Mouse (Mus musculus) embryonic stem cell, embryonic (primary cell): ENCODE measurements around the gene Dennd4c.

Experiments used
- CTCF ChIA-PET, 4 experiments: fragments of 300-600 bp in 2 of 4; fragments of 350-600 bp in 2 of 4; sonication (Branson Sonifier 250); formaldehyde crosslinking; loops; one replicate each; lab custom pipeline; 2022; ENCODE audit warnings: inconsistent platforms in 2 of 4; lab: Charles Lee
- POLR2A ChIA-PET, 4 experiments: fragments of 300-600 bp in 2 of 4; fragments of 350-600 bp in 2 of 4; sonication (Branson Sonifier 250); formaldehyde crosslinking; loops; one replicate each; lab custom pipeline; 2022; ENCODE audit warnings: antibody characterized with exemption in 4 of 4, inconsistent platforms in 1 of 4; lab: Charles Lee

Dennd4c gene

DNA sequence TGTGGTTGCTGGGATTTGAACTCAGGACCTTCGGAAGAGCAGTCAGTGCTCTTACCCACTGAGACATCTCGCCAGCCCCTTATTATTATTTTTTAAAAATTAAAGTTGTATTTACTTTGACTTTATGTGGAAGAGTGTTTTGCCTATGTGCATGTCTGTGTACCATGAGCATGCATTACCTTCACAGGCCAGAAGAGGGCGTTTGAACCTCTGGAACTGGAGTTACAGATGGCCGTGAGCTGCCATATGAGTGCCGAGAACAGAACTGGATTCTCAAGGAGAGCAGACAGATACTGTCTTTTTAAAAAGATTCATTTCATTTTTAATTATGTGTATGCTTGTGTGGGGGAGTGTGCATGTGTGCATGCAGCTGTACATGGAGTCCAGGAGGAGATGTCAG is 139.5 kb downstream of the Dennd4c start:
- ChIA-PET CTCF (interaction anchor here (0.6 to 2.9 kb wide), 38 partner anchors 9 to 342 kb away, joined by 3 to 32 read pairs (median 4); partner anchors contain the start of genes Acer2 (in 2 of the 4) and Slc24a2 (in 1 of the 4)), POLR2A (interaction anchor here in 3 of 4 experiments (0.6 to 7.2 kb wide), 16 partner anchors 10 to 312 kb away, joined by 3 to 52 read pairs (median 5); partner anchors contain the start of genes Acer2 (in 2 of the 3), Rps6 (in 1 of the 3) and Rraga (in 1 of the 3))

DNA sequence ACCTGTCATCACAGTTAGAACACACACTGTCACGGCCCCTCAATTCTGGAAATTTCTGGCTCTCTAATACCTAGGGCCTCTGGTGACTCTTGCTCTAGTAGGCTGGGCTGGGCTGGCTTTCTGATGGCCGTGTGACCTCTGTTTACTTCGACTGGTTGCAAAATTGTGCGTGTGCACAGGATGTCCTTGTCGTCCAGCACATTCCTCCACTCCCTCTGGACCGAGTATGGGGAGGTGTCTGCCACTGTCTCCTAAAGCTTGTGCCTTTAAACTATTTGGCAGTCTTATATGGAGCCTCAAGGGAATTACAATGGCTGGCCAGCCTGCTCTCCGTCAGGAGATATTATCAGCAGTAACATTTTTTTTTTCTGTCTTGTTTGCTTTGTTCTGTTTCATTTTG is 149.1 kb downstream of the Dennd4c start:
- POLR2A ChIA-PET = interaction anchor here in 2 of 4 experiments (0.9 to 2.4 kb wide), 6 partner anchors 9 to 40 kb away, joined by 3 to 11 read pairs (median 4); partner anchors contain the start of gene Rps6 (in 1 of the 2)
- CTCF ChIA-PET = interaction anchor here in 1 of 4 experiments (6.8 kb wide), 1 partner anchor 10 kb away, joined by 32 read pairs; no protein-coding TSS in a partner anchor

DNA sequence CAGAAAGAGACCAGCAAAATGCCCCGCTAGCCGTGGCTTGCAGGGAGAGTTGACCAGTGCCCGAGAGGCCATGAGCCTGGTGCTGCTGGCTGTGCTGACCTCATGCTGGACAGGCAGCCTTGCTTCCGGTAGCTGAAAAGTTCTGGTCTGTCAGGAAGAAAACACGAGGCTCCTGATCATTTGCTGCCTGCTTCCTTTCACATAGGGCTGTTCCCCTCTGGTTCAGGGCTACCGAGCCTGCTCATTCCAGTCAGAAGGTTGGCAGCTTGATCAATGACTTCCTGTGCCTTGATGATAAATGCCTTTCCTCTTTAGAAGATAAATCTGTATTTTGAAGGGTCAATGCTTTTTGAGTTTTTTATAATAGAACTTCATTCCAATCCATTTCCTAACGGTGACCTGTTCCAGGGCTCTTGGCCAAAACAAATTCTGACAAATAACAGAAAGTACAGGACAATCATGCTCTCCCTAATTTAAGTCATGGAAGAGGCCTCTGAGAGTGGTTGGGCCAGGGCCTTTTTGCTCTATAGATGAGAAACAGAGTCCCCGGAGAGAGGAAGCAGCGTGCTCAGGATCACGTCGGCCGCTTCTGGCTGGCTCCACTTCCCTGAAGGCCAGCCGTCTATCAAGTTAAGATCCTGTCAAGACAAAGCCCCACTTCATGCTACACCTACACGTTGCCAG is 150.6 kb downstream of the Dennd4c start:
- POLR2A ChIA-PET = interaction anchor here in 3 of 4 experiments (0.6 to 1.3 kb wide), 3 partner anchors 11 to 288 kb away, joined by 3 to 6 read pairs (median 3); no protein-coding TSS in a partner anchor
- CTCF ChIA-PET = interaction anchor here in 2 of 4 experiments (0.6 to 6.8 kb wide), 3 partner anchors 11 to 60 kb away, joined by 5 to 32 read pairs (median 11); no protein-coding TSS in a partner anchor
